Mouse (Mus musculus): ENCODE data around the gene Gria1. TPM values are rescaled to one million over a fixed set of nuclear protein-coding genes. Genes with fewer than 3 reads are reported as not detected.

Gene Gria1
- polyA plus RNA-seq (2017; shearing (Covaris generic)), result 0.13 TPM

GRCm38 (mm10) chr11:57011024-57011690 lies at the start of gene Gria1:
Gene Gria1, plus strand, starts transcription at chr11:57011387.

